Mouse (Mus musculus) E14TG2a.4 (cell line): ENCODE data around the gene Cyp2r1.
"Not testable (repeated sequence)": the region's sequence is repeated elsewhere in the genome, so short reads cannot be mapped to it uniquely, and the experiment has no call there.

ENCODE experiments used
- H3K27me3 ChIP-seq: 2 replicates; pipeline ENCODE4 v1.6.1; 2014; ENCODE audit warnings: low read length, control low read depth; ENCODE audit not compliant: insufficient read depth
- H3K36me3 ChIP-seq: 2 replicates; pipeline ENCODE4 v1.6.1; 2014; ENCODE audit warnings: low read length, control low read depth; ENCODE audit not compliant: insufficient read depth
- H3K4me1 ChIP-seq: replicated peaks from 2 replicates; pipeline ENCODE4 v1.6.1; 2014; ENCODE audit warnings: low read depth, low read length, control low read depth
- H3K4me3 ChIP-seq: replicated peaks from 2 replicates; pipeline ENCODE4 v1.5.1; 2014; ENCODE audit warnings: mild to moderate bottlenecking, low read length
- H3K9me3 ChIP-seq: 2 replicates; pipeline ENCODE4 v1.6.1; 2014; ENCODE audit warnings: low read length, control low read depth
- CTCF ChIP-seq: conservative IDR thresholded peaks from 2 replicates; pipeline ENCODE4 v1.5.1; 2014; ENCODE audit warnings: low read length
- NANOG ChIP-seq: IDR thresholded peaks from 2 replicates; pipeline ENCODE4 v1.6.1; 2014; ENCODE audit warnings: borderline replicate concordance, low read length, mixed read lengths
- POU5F1 ChIP-seq: IDR thresholded peaks from 2 replicates; pipeline ENCODE4 v1.6.1; 2014; ENCODE audit warnings: low read length, borderline replicate concordance

Gene Cyp2r1

DNA sequence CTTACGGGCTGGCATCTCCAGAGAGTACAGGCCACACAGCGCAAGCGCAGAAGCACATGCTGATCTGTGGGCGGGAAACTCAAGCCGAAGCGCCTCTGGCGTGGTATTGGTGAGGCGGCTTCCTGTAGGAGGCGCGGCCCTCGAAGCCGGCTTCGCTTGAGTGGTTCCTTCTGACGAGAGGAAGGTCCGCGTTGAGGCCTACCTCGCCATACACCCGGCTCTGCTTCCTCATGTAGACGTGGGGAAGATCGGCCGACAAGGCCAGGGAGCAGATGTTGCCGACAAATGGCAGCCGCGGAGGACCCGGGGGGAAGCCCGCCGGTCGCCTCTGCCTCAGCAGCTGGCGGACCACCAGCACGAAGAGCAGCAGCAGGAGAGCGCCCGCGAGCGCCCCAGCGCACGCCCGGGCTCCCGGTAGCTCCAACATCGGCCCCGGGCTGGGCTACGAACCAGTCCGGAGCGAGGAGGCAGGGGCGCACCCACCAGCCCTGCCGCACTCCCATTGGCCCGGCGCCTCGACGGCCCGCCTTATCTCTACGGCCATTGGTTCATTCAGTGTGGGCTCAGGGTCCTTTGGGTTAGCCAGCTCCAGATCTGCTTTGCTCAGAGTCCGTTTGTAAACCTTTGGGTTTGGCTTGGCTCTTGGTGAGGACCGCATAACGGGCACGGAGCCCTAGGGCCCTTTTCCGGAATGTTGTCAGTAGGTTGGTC, at the start of gene Cyp2r1:
Gene Cyp2r1, minus strand, starts transcription at position 442 of the 711 bp plus-strand sequence.
- peak within 1 kb of the TSS; percentile 76 for H3K4me3 ChIP-seq
- H3K4me1 ChIP-seq: no peaks in the 10 kb centered on the region
- H3K27me3 ChIP-seq: peaks cover 30% of the 10 kb centered on the region
- no peaks in the 10 kb centered on the region for H3K36me3 ChIP-seq
- peaks cover 30% of the 10 kb centered on the region for H3K9me3 ChIP-seq
- no peak for TF ChIP-seq CTCF
- no peak for TF ChIP-seq POU5F1
- no peak for TF ChIP-seq NANOG

- not testable (repeated sequence) for H3K27me3 ChIP-seq
Measured at GRCm38 (mm10) chr7:114594391-114594790, 31.6 kb upstream of the Cyp2r1 start.

DNA sequence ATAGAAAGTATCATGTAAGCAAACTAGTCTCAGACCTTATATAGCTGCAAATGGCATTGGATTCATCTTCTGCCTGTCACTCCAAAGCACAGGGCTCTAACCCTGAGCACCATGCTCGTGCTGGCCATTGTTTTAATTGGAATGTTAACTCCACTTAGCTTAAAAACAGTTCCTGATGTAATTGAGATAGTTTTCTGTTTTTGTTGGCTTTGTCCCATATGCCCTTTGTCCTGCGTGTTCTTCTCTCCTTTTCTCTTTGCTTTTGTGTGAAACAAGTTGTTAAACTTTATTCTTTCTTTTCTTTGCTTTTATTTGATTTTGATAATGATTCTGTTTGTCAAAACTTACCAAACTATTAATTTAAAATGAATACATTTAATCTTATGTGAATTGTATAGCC, 19.7 kb upstream of the Cyp2r1 start:
- no peak overlapping the region for H3K4me3 ChIP-seq
- H3K36me3 ChIP-seq: no peaks in the 10 kb centered on the region
- H3K9me3 ChIP-seq: no peaks in the 10 kb centered on the region
- no peaks in the 10 kb centered on the region for H3K27me3 ChIP-seq
- H3K4me1 ChIP-seq: no peaks in the 10 kb centered on the region
- TF ChIP-seq NANOG: no peak
- TF ChIP-seq CTCF: no peak
- no peak for TF ChIP-seq POU5F1

More at GRCm38 (mm10) chr7:114594391-114594790, 31.6 kb upstream of the Cyp2r1 start:
- H3K9me3 ChIP-seq, H3K36me3 ChIP-seq, H3K4me3 ChIP-seq, H3K4me1 ChIP-seq: not testable (repeated sequence)

DNA sequence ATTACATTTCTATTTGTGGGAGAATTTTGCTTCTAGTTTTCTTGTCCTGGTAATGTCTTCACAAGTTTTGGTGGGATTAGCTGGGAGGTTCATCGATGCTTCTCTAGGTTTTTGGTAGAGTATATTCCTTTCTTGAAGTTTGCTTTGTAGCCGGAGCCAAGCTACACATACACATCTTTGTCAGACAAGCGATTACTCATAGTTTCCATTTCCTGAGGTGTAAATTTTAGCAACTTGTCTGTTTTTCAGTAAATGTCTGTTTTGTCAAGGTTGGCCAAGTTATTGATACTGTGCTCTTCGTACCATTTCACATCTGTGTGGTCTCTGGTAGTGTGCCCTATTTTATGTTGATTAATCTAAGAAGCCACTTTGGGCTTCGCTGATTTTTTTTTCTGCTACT, 18.4 kb upstream of the Cyp2r1 start:
- Histone ChIP-seq H3K9me3 (peaks cover 4% of the 10 kb centered on the region), H3K4me1 (no peaks in the 10 kb centered on the region), H3K27me3 (no peaks in the 10 kb centered on the region), H3K36me3 (no peaks in the 10 kb centered on the region), H3K4me3 (no peak overlapping the region)
- no peak for TF ChIP-seq CTCF
- TF ChIP-seq NANOG: no peak
- TF ChIP-seq POU5F1: no peak

- Histone ChIP-seq H3K4me1 (no peaks in the 10 kb centered on the region), H3K36me3 (no peaks in the 10 kb centered on the region), H3K4me3 (no peak overlapping the region), H3K9me3 (peaks cover 10% of the 10 kb centered on the region), H3K27me3 (no peaks in the 10 kb centered on the region)
- TF ChIP-seq CTCF: peak; percentile 69
- no peak for TF ChIP-seq POU5F1
Measured at GRCm38 (mm10) chr7:114580426-114580825, 17.7 kb upstream of the Cyp2r1 start.

GRCm38 (mm10) chr7:114577665-114578064, 14.9 kb upstream of the Cyp2r1 start:
- no peak overlapping the region for H3K4me3 ChIP-seq
- H3K4me1 ChIP-seq: no peaks in the 10 kb centered on the region
- H3K36me3 ChIP-seq: no peaks in the 10 kb centered on the region
- H3K9me3 ChIP-seq: peaks cover 36% of the 10 kb centered on the region
- no peaks in the 10 kb centered on the region for H3K27me3 ChIP-seq
- TF ChIP-seq POU5F1: no peak
- no peak for TF ChIP-seq NANOG
- no peak for TF ChIP-seq CTCF

- Histone ChIP-seq H3K4me3 (no peak overlapping the region), H3K27me3 (no peaks in the 10 kb centered on the region), H3K4me1 (no peaks in the 10 kb centered on the region), H3K9me3 (peaks cover 36% of the 10 kb centered on the region), H3K36me3 (no peaks in the 10 kb centered on the region)
- no peak for TF ChIP-seq NANOG
- no peak for TF ChIP-seq POU5F1
- no peak for TF ChIP-seq CTCF
Measured at GRCm38 (mm10) chr7:114576931-114577330, 14.2 kb upstream of the Cyp2r1 start.

DNA sequence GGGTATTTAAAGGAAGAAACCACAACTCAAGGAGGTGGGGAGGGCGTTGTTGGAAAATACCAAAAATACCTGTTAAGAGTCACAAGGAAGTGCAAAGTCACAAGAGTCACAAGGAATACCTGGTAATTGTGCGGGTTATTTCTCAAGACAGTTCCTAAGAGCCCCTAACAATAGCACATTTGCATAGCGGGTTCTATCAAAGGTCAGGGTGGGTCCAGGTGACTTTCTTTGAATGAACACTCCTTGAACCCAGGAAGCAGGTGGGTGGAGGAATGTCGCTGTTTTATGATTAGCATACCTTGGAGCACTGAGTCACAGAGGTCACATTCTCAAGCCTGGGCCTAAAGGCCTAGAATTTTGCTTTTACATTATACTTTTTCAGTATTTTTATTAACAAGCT, 11.1 kb upstream of the Cyp2r1 start:
- H3K4me1 ChIP-seq, H3K27me3 ChIP-seq, H3K36me3 ChIP-seq, H3K4me3 ChIP-seq: not testable (repeated sequence)
- H3K9me3 ChIP-seq: peaks cover 38% of the 10 kb centered on the region

GRCm38 (mm10) chr7:114536179-114536578, 26.6 kb downstream of the Cyp2r1 start:
- Histone ChIP-seq H3K36me3 (no peaks in the 10 kb centered on the region), H3K27me3 (no peaks in the 10 kb centered on the region), H3K4me1 (no peaks in the 10 kb centered on the region), H3K9me3 (no peaks in the 10 kb centered on the region), H3K4me3 (no peak overlapping the region)
- TF ChIP-seq NANOG (no peak), POU5F1 (no peak), CTCF (no peak)
